Mouse (Mus musculus): Measurements from ENCODE around the gene Eri3.

DNA sequence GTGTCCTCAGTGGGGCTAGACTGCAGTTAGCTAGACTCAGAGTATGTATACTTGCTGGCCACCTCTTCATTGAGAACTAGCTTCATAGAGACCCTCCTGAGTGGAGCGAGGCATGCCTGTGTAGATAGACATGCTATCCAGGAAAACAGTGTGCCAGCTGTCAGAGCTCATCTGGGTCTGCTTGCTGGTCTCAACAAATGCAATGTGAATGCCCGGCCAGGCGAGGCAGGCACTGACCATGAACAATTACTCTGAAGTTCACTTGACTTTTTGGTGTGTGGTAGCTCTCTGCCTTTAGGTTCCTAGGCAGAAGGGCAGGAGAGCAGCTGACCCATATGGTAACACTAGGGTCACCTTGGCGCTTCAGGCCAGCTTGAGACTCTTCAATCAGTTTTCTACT lies 66.4 kb downstream of the Eri3 start:
- TF ChIP-seq POLR2A (IDR thresholded peaks at IDR 0.05; ENCODE audit: borderline replicate concordance, extremely low read depth, insufficient read depth, insufficient read length, poor library complexity, severe bottlenecking) (no peak), CTCF (IDR thresholded peaks at IDR 0.05; ENCODE audit: borderline replicate concordance, extremely low read depth, insufficient read depth, insufficient read length) (no peak)
